Mouse (Mus musculus) lung, adult 2 months (tissue): Measurements from ENCODE around the gene Homez.

Experiments
- CTCF ChIP-seq: fragments of 200-500 bp; IDR thresholded peaks from 2 replicates; pipeline ENCODE4 v1.5.1; 2011; ENCODE audit warnings: mild to moderate bottlenecking, low read length, control low read depth; ENCODE audit not compliant: insufficient read depth
- POLR2A ChIP-seq: fragments of 200-500 bp; IDR thresholded peaks from 2 replicates; pipeline ENCODE4 v1.6.1; 2011; ENCODE audit warnings: low read depth, mild to moderate bottlenecking, control low read depth, low read length, borderline replicate concordance; ENCODE audit errors: extremely low read depth

DNA sequence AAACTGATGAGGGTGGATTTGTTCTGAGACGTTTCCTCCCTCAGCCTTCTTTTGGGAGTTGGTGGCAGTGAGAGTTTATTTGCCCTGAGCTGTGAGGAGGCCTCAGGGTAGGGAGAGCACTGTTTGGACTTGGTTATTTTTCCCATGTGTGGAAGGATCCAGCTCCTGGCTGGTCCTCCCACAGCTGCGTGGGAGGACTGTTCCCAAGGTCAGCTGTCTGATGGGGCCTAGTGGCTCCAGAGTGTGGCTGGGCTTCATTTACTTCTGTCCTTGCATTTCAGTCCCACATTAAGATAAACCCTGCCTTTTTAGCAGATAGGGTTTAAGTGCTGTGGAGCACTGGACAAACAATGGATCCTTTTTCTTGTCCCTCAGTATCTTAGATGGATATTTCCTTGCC is 26.7 kb upstream of the Homez start:
- no peak for TF ChIP-seq CTCF
- no peak for TF ChIP-seq POLR2A
